Mouse (Mus musculus): ENCODE measurements around the gene Ppia.
A peak's percentile ranks its signal among the peaks of the same experiment; 100 is the strongest.

DNA sequence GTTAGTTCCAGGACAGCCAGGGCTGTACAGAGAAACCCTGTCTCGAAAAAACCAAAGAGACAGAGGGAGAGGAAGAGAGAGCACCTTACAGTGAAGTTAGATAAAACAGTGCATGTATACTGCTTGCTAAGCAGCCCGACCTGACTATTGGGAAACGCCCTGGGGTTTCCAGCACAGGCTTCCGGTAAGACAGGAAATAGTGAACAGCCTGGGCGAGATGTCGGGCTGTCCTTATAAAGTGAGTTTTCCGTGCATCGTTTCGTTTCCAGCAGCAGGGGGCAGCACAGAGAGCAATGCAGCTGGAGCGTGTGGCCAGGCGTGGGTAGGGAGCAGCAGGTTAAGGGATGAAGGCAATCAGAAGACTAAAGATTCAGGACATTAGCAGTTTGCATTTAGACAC, 49.4 kb upstream of the Ppia start:
- TF ChIP-seq CTCF (IDR thresholded peaks at IDR 0.05; ENCODE audit: insufficient read depth, low read depth, low read length), result peak; percentile 86
- TF ChIP-seq POLR2A (IDR thresholded peaks at IDR 0.05; ENCODE audit: insufficient read depth, low read depth, low read length), result no peak

Measured in olfactory bulb, adult 2 months (tissue).